Mouse (Mus musculus) erythroblast, embryonic 14.5 days (primary cell): ENCODE data around the gene Hdc.

ENCODE experiments used
- GATA1 ChIP-seq: IDR thresholded peaks from 2 replicates; pipeline ENCODE4 v1.6.1; 2012; ENCODE audit warnings: low read length, inconsistent platforms, mixed read lengths
- TAL1 ChIP-seq: IDR thresholded peaks from 3 replicates; pipeline ENCODE4 v1.6.1; 2012; ENCODE audit warnings: low read length, inconsistent platforms, mixed read lengths

DNA sequence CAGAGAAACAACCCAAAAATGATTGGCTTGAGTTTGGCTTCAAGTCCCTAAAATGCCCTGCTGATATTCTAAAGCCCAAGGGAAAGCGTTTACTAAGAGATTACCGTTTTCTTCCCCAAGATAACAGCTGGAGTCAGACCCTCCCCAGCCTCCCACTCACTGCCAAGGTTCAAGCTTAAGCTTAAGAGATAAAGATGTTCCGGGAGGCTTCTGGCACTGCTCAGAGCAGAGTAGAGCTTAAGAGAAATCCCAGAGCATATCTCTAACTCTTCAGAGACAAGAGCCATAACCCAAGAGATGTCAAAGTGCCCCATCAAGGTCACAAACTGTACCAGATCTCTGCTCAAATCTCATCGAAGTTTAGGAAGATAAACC, 12.4 kb downstream of the Hdc start:
- no peak for TF ChIP-seq TAL1
- no peak for TF ChIP-seq GATA1
